Mouse (Mus musculus) embryo, embryonic 9.5 days (tissue): Measurements from ENCODE around the gene Scaper.

Source experiments
- DNase-seq: peaks from one replicate; pipeline ENCODE4 v3.0.0-alpha.2; 2017; ENCODE audit errors: extremely low spot score

Scaper gene

GRCm38 (mm10) chr9:55937664-55938617, at the start of gene Scaper:
Gene Scaper, minus strand, starts transcription at chr9:55938119.
- peak; percentile 96 for DNase-seq

- DNase-seq: no peak
These were observed 8.9 kb upstream of the Scaper start for GRCm38 (mm10) chr9:55946819-55947218.

- no peak for DNase-seq
These were observed 3.4 kb upstream of the Scaper start for GRCm38 (mm10) chr9:55941356-55941755.

- DNase-seq: no peak
These were observed 683 bp upstream of the Scaper start for GRCm38 (mm10) chr9:55938618-55938985.

- peak; percentile 19 for DNase-seq
These were observed 675 bp downstream of the Scaper start for GRCm38 (mm10) chr9:55937224-55937663.

GRCm38 (mm10) chr9:55932482-55932881, 5.4 kb downstream of the Scaper start:
- DNase-seq: no peak

- peak; percentile 25 for DNase-seq
These were observed 19.3 kb downstream of the Scaper start for GRCm38 (mm10) chr9:55918579-55918978.

GRCm38 (mm10) chr9:55916751-55917150, 21.2 kb downstream of the Scaper start:
- DNase-seq: no peak

GRCm38 (mm10) chr9:55911481-55911880, 26.4 kb downstream of the Scaper start:
- DNase-seq: no peak

GRCm38 (mm10) chr9:55902964-55903363, 35.0 kb downstream of the Scaper start:
- no peak for DNase-seq

GRCm38 (mm10) chr9:55901588-55901987, 36.3 kb downstream of the Scaper start:
- DNase-seq: no peak

GRCm38 (mm10) chr9:55900531-55900930, 37.4 kb downstream of the Scaper start:
- DNase-seq: no peak

GRCm38 (mm10) chr9:55878066-55878465, 59.9 kb downstream of the Scaper start:
- DNase-seq: no peak

- no peak for DNase-seq
These were observed 148.5 kb downstream of the Scaper start for GRCm38 (mm10) chr9:55789442-55789841.

GRCm38 (mm10) chr9:55712016-55712415, 225.9 kb downstream of the Scaper start:
- no peak for DNase-seq

GRCm38 (mm10) chr9:55710553-55710952, 227.4 kb downstream of the Scaper start:
- no peak for DNase-seq

GRCm38 (mm10) chr9:55706603-55707002, 231.3 kb downstream of the Scaper start:
- DNase-seq: no peak

GRCm38 (mm10) chr9:55695307-55695706, 242.6 kb downstream of the Scaper start:
- DNase-seq: no peak

GRCm38 (mm10) chr9:55677099-55677498, 260.8 kb downstream of the Scaper start:
- no peak for DNase-seq

GRCm38 (mm10) chr9:55646444-55646843, 291.5 kb downstream of the Scaper start:
- no peak for DNase-seq

- no peak for DNase-seq
These were observed 310.9 kb downstream of the Scaper start for GRCm38 (mm10) chr9:55626990-55627389.

- no peak for DNase-seq
These were observed 323.2 kb downstream of the Scaper start for GRCm38 (mm10) chr9:55614711-55615110.

- DNase-seq: no peak
These were observed 328.2 kb downstream of the Scaper start for GRCm38 (mm10) chr9:55609751-55610150.
